Mouse (Mus musculus) limb, embryonic 12.5 days (tissue): Measurements from ENCODE around the gene Cemip2. TPM values are rescaled to one million over a fixed set of nuclear protein-coding genes. Genes with fewer than 3 reads are reported as not detected.

Experiments
- polyA plus RNA-seq: library from polyadenylated mRNA; unstranded; fragments of >200 nt; fragmentation: Nextera tagmentation; extraction: Ambion mirVana; gene quantifications from 2 replicates; pipeline ENCODE4 v1.2.1, GENCODE M21; 2016

Cemip2 gene
- polyA plus RNA-seq, 1 experiment from 2014 or later: 50.3 TPM

Other genes starting within 250 kb of the Cemip2 start
- 61.0 and 63.2 TPM in 2 replicates for gene 1110059E24Rik, start 125.4 kb upstream of the Cemip2 start, polyA plus RNA-seq
- 35.5 and 37.4 TPM in 2 replicates for gene Abhd17b, start 125.2 kb upstream of the Cemip2 start, polyA plus RNA-seq